Mouse (Mus musculus) olfactory bulb, adult 2 months (tissue): ENCODE data around the gene Ptpn1. TPM values are rescaled to one million over a fixed set of nuclear protein-coding genes. Genes with fewer than 3 reads are reported as not detected.

Experiments used
- H3K27ac ChIP-seq: fragments of 200-500 bp; 2 replicates; pipeline ENCODE4 v1.5.1; 2012; ENCODE audit warnings: low read depth, low read length; ENCODE audit not compliant: insufficient read depth
- H3K4me1 ChIP-seq: fragments of 200-500 bp; 2 replicates; pipeline ENCODE4 v1.6.1; 2012; ENCODE audit warnings: low read length; ENCODE audit not compliant: control insufficient read depth, insufficient read depth
- H3K4me3 ChIP-seq: fragments of 200-500 bp; 2 replicates; pipeline ENCODE4 v1.5.1; 2012; ENCODE audit warnings: mild to moderate bottlenecking, low read depth, low read length, moderate library complexity; ENCODE audit not compliant: insufficient read depth
- CTCF ChIP-seq: fragments of 200-500 bp; IDR thresholded peaks from 2 replicates; pipeline ENCODE4 v1.5.1; 2012; ENCODE audit warnings: low read depth, mild to moderate bottlenecking, low read length, moderate library complexity; ENCODE audit not compliant: insufficient read depth
- POLR2A ChIP-seq: fragments of 200-500 bp; IDR thresholded peaks from 2 replicates; pipeline ENCODE4 v1.6.1; 2012; ENCODE audit warnings: mild to moderate bottlenecking, low read depth, low read length, moderate library complexity; ENCODE audit not compliant: insufficient read depth
- WGBS: fragments of 180-500 bp; shearing (Covaris S2); methylation state at CpG from one replicate; pipeline ENCODE4 v1.1.7; 2018; 5-methylcytosine and 5-hydroxymethylcytosine counted together
- polyA plus RNA-seq: library from polyadenylated mRNA; stranded (reverse); fragments of >200 nt; gene quantifications from 2 replicates; pipeline ENCODE4 v1.2.4, GENCODE M21; 2012; ENCODE audit warnings: low replicate concordance; ENCODE audit not compliant: missing spikeins, insufficient read depth, insufficient read length

Ptpn1 gene
- not detected in 2 replicates for polyA plus RNA-seq

GRCm38 (mm10) chr2:167931985-167932726, at the start of gene Ptpn1:
TSS of gene Ptpn1 (plus strand) at chr2:167932057.
- Histone ChIP-seq H3K4me3 (peak within 1 kb of the TSS; percentile 90), H3K4me1 (peaks cover 11% of the 10 kb centered on the region), H3K27ac (peak within 1 kb of the TSS; percentile 76)
- WGBS, result under 1% methylated on average over 97 of the region's 99 CpGs
- TF ChIP-seq CTCF, result no peak
- peak; percentile 94 for TF ChIP-seq POLR2A

GRCm38 (mm10) chr2:167886485-167886884, 45.4 kb upstream of the Ptpn1 start:
- Histone ChIP-seq H3K4me1 (peaks cover 4% of the 10 kb centered on the region; the same call in 1 of the 2 replicates), H3K4me3 (no peak overlapping the region), H3K27ac (no peak overlapping the region)
- WGBS, result 73% methylated on average over 7 of the region's 7 CpGs
- TF ChIP-seq POLR2A, result no peak
- TF ChIP-seq CTCF, result no peak

- Histone ChIP-seq H3K4me3 (no peak overlapping the region), H3K4me1 (peaks cover 4% of the 10 kb centered on the region; the same call in 1 of the 2 replicates), H3K27ac (no peak overlapping the region)
- TF ChIP-seq CTCF, result no peak
- TF ChIP-seq POLR2A, result no peak
- 26% methylated on average over 22 of the region's 22 CpGs for WGBS
Measured at GRCm38 (mm10) chr2:167887516-167888347, 44.1 kb upstream of the Ptpn1 start.

DNA sequence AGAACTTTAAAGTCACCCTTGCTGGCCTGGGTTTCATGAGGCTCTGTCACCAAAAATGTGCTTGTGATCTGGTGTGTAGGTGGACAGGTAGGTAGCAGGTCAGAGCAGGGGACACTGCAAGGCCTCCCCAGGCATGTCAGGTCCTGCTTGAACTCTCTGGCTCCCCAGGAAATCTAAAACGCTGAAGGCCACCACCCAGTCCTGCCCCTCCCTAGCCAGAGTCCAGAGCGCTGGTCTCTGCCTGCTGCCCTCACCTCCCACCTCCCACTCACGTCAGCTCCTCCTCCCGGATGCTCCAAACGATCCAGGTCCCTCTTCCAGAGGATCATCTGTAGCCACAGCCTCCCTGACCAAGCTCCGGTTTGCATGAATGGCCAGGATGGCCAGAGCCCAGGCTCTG, 43.0 kb upstream of the Ptpn1 start:
- Histone ChIP-seq H3K4me3 (no peak overlapping the region), H3K27ac (no peak overlapping the region), H3K4me1 (peaks cover 4% of the 10 kb centered on the region; the same call in 1 of the 2 replicates)
- 80% methylated on average over 6 of the region's 6 CpGs for WGBS
- TF ChIP-seq CTCF, result no peak
- TF ChIP-seq POLR2A, result no peak

DNA sequence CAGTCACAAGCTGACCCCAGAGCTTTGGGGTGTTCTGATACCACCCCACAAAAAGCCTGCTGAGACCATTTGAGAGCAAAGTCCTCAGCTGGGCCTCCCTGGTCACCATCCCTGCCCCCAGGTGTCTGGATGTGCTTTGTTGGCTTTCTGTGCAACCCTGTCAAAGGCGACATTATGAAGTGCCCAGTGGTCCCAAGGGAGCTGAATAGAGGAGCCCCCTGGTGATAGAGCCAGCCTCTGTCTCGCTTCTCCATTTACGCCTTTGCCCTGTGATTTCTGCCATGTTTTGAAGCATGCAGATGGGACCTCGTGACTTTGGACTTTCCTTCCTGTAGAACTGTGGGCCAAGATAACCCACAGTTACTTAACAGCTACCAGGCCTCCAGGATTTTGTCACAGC, 42.0 kb upstream of the Ptpn1 start:
- Histone ChIP-seq H3K4me3 (no peak overlapping the region), H3K27ac (no peak overlapping the region), H3K4me1 (peaks cover 4% of the 10 kb centered on the region; the same call in 1 of the 2 replicates)
- TF ChIP-seq POLR2A, result no peak
- TF ChIP-seq CTCF, result no peak
- WGBS, result 83% methylated on average over 4 of the region's 4 CpGs

DNA sequence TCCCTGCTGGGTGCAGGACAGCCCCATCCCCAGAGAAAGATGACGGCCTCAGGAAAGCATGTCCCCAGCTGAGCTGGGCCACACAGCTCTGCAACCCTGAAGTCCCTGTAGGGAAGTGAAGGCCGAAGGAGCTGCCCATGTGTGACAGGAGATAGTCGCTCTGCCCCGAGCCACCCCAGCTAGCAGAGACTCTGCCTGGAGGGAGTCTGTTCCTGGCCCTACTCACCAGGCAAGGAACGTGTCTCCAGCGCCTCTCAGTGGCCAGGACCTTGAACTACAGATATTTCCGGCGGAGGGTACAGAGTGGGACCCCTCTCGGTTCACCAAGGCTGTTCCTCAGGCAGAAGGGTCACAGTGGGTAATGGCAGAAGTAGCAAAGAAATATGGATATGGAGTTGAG, 39.9 kb upstream of the Ptpn1 start:
- H3K27ac ChIP-seq, result no peak overlapping the region
- 47% methylated on average over 9 of the region's 9 CpGs for WGBS
- H3K4me1 ChIP-seq, result peaks cover 4% of the 10 kb centered on the region; the same call in 1 of the 2 replicates
- H3K4me3 ChIP-seq, result no peak overlapping the region
- TF ChIP-seq POLR2A (no peak), CTCF (peak; percentile 36; the same call in 1 of the 2 replicates)

GRCm38 (mm10) chr2:167893680-167894079, 38.2 kb upstream of the Ptpn1 start:
- 78% methylated on average over 10 of the region's 10 CpGs for WGBS
- H3K4me1 ChIP-seq, result no peaks in the 10 kb centered on the region
- no peak overlapping the region for H3K27ac ChIP-seq
- H3K4me3 ChIP-seq, result no peak overlapping the region
- TF ChIP-seq POLR2A (no peak), CTCF (no peak)

GRCm38 (mm10) chr2:167894948-167895372, 36.9 kb upstream of the Ptpn1 start:
- Histone ChIP-seq H3K4me3 (peak overlapping the region; percentile 16), H3K27ac (no peak overlapping the region), H3K4me1 (no peaks in the 10 kb centered on the region)
- under 1% methylated on average over 30 of the region's 30 CpGs for WGBS
- TF ChIP-seq CTCF (peak; percentile 93), POLR2A (no peak)

DNA sequence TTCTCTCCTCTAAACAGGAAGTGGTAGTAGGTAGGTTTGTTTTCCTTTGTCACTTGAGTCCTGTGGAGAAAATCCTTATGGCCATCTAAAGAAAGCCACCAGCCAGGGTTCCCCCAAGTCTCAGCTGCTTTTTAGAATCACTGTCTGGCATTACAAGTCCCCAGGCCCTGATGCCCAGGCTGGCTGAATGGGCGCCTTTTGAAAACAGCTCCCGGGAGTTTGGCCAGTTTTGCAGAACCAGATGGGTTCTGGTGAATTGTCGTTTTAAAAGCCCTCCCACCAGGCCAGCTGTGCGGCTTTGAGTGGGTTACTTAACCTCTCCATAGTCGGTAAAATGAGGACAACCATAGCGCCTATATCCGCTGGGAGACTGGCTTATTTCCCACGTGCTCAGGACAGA, 34.0 kb upstream of the Ptpn1 start:
- WGBS, result 74% methylated on average over 8 of the region's 8 CpGs
- Histone ChIP-seq H3K4me1 (no peaks in the 10 kb centered on the region), H3K4me3 (no peak overlapping the region), H3K27ac (no peak overlapping the region)
- TF ChIP-seq POLR2A (no peak), CTCF (no peak)
